Mouse (Mus musculus) left cerebral cortex, postnatal 4 days (tissue): ENCODE measurements at regions not wholly inside any gene's neighbourhood (a gene's known extent, or its start where the extent isn't known, plus 50 kb on each side); places are given as distances from the start of the nearest gene placed in this dataset.
"Not testable (repeated sequence)": the region's sequence is repeated elsewhere in the genome, so short reads cannot be mapped to it uniquely, and the experiment has no call there.

Source experiments
- DNase-seq: peaks from one replicate; pipeline ENCODE4 v3.0.0-alpha.2; 2022
- intact Hi-C: fragments of 180-260 bp; cut with DNase I; formaldehyde crosslinking; loops from one replicate; pipeline ENCODE4 v1.15.1; 2025

DNA sequence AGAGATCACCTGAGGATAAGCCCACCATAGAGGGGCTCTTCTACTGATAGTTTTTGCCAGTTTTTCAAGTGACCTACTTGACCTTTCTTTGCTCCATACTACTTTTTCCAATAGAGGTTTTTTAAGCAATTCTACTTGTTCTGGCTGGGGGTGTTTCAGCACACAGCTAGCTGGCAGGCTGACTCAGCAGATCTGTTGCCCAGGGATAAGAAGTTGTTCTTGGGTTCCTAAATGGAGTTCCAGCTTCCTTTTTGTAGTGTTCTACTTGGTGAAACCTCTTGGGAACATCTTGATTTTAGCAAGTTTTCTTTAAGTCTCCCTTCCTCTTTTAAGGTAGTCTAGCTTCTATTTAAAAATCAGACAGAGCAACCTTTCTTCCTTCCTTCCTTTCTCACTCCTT is 61.0 kb downstream of the 4930474N05Rik start:
- no peak for DNase-seq
- intact Hi-C loops: no loop called here

DNA sequence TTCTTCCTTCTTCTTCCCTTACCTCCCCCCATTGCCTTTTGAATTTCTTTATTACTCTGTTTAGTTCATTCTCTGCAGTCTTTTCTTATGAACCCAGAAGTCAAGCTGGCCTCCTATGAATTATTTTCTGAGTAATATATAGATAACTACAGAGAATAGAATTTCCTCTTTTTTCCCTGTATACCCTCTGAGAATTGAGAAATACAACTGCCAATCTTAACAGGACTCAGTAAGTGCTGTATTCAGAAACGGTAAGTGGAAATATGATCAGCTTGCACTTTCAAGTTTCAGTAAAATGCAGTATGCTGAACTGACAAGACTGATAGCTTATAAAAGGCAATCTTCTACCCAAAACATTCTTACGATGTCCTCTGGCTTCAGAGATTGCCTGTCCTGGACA is 61.5 kb downstream of the 4930474N05Rik start:
- no peak for DNase-seq
- intact Hi-C loops: no loop called here

DNA sequence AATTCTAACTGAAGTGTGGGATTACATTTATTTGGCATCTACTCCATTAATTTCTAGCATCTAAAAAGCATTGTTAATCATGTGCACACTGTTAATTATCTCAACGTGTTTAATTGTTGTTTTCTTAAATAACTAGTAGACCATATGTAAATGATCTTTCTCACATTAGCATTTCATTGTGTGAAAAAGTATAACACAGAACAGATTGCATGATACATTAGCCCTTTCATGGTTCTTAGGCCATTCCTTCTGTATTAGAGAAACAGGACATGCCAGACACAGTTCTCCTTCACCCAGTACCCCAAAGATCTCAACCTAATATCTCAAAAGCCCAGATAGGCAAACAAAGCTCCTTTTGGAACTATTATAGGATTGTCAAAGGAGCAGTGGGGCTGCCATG is 89.0 kb downstream of the 4930474N05Rik start:
- no peak for DNase-seq
- intact Hi-C loops: no loop called here

DNA sequence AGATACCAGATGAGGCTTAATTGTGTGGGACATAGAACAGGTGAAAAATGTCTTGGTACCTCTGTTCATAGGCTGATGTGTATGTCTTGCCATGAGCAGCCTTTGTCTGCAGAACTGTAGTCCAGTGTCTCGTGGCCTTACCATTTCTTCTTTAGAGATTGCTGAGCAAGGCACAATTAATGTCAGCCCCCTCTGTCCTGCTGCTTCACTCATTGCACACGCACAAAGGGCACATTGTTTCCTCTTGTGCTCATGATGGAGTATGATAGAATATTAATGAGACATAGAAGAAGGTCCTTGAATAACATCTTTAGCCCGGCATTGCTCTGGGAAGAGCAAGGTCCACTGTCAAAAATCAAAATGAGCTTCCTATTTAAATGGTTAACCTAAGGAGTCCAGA is 101.8 kb downstream of the 4930474N05Rik start:
- intact Hi-C loops: no loop called here
- DNase-seq: peak; percentile 1

DNA sequence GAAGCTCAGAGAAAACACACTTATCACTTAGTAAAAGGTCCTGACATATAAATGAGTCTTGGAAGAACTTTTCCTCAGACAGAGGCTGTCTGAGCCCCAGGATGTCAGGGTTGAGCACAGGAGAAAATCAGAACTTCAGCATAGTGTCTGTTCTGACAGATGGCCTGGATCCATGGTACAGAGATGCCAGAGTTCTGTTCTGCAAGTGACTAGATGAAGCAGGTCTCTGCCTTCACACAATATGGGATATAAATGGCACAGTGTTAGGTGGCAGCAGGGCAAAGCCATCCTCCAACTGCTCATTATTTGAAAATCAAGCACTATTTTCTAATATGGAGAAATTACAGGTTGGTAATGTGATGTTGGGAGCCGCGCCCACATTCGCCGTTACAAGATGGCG is 103.7 kb downstream of the 4930474N05Rik start:
- intact Hi-C loops: no loop called here
- no peak for DNase-seq

DNA sequence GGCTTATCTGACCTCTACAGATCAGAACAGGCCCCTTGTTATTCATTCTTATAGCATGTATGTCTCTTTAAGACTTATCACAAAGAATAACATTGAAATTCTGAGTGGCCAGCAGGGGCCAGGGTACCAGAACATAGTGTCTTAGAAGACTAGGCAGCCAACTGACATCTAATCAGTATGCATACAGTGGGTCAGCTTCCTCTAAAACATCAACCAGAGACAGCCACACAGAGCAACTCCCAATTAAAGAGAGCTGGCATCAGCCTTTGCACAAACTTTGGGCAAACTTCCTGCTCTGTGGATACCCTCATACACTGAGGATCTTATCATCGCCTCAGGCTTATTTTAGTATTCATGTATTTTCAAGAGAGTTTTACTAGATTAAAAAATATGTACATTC is 109.1 kb downstream of the 4930474N05Rik start:
- peak; percentile 3 for DNase-seq
- intact Hi-C loops: no loop called here

DNA sequence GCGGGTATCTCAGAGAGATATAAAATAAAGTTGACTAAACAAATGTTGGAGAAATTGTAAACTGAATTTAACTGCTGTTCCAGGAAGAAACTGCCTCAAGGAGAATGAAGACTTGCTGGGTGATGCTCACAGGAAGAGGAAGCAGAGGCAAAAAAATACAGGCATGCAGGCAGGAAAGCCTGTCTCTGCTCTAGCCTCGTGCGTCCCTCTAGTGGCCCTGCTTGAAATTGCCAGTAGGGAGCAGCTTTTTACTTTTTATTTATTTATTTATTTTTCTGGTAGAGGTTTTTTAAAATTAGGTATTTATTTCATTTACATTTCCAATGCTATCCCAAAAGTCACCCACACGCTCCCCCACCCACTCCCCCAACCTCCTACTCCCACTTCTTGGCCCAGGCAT is 118.1 kb downstream of the 4930474N05Rik start:
- peak; percentile 66 for DNase-seq
- intact Hi-C loops: loop anchor here (10.0 kb wide), 1 partner anchor 1388 kb away; the partner anchor contains the start of gene Grid1

DNA sequence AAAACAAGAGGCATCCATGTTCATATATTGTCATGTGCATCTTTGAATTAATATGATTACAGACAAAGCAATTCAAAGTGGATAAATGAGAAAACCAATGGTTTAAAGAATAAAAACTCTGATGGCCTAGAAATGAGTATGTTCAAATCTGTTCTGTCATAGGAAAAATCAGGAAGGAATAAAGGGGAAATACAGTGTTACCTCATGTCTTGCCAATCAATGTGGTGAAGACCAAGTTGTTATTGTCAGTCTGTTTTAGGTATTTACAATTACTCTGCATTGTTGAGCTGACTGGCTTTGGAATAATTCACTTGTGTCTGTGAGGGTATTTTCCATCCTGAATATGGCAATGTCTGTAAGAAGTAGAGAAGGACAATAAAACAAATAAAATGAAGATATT is 151.1 kb downstream of the 4930474N05Rik start:
- intact Hi-C loops: no loop called here
- DNase-seq: no peak

DNA sequence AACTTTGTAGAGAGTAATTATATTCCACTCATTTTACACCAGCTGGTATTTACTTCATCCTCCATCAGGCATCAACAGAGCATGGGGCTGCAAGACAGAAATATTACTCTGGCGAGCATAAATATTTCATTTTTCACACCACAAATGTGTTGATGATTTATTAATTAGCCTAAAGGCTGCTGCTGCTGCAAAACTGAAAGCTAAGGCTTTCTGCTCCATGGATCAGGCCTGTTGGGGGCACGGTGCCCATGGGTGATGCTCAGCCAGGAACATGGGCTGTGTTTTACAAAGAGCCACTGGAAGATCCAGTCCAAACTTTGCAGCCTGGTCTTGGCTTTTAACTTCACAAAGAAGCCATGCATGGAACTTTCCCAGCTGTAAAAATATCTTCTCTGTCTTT is 167.4 kb downstream of the 4930474N05Rik start:
- intact Hi-C loops: no loop called here
- DNase-seq: peak; percentile 45

DNA sequence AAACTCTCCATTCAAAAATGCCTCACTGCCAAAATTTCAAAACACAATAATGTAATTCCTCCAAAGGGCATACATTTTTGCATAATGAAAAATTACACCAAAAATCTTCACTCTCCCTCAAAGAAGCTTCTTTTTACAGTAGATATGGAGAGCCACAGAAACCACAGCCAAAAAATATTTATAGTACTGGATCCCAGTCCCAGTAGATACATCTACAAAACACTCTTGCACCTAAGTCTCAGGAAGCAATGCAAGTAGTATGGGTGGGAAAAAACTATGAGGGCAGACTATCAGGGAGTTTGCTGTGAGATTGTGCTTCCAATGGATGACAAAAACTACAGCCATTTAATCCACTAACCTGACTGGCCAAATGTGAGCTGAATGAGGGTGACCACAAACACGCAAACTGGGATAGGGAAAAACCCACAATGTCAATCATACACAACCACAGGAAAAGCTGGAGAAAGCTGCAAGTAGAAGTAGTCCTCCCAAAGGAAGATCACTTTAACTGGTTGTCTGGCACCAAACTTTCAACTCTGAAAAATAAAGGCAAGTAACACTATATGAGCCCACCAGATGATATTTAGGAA is 189.2 kb downstream of the 4930474N05Rik start:
- no peak for DNase-seq
- intact Hi-C loops: no loop called here

DNA sequence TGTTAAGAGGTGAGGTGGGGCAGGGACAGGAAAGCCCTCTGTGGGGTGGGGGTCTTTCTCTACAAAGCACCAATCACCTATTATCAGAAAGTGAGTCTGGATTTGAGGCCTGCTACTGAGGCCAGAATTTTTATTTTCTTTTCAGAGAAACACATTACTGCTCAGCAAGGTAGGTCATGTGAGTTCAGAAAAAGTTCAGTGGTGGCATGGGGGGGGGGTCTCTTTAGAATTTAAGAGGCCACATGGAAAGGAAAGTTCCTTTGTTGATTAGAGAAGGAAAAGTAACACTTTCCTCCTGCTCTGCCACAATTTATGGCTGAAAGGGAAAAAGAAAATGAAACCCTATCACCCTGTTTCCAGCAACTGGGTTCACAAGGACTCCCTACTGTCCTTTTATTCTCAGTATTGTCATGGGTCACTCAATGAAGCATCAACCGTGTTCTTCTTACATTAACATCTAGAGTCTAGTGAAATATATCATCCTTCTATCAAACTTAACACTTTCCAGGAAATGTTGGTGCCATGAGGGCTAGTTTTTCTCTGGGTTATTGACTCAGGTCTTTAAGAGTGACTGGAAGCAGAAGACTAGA is 194.1 kb downstream of the 4930474N05Rik start:
- intact Hi-C loops: no loop called here
- no peak for DNase-seq

DNA sequence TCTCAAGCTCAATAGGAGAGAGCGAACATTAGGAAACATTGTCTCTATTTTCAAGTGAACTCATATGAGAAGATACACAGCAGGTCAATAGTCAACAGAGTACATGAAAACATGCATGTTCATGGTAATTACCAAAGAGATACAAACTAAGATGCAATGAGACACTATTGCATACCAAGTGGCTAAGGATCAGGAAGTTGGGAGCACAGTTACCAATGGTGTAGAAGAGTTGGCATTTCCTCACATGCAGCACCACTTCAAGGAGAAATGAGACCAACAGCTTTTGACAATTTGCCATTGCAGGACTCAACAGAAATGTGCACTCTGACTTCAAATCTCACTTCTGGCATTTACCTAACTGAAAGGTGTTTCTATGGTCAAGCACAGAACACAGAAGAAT is 215.6 kb downstream of the 4930474N05Rik start:
- no peak for DNase-seq
- intact Hi-C loops: no loop called here

DNA sequence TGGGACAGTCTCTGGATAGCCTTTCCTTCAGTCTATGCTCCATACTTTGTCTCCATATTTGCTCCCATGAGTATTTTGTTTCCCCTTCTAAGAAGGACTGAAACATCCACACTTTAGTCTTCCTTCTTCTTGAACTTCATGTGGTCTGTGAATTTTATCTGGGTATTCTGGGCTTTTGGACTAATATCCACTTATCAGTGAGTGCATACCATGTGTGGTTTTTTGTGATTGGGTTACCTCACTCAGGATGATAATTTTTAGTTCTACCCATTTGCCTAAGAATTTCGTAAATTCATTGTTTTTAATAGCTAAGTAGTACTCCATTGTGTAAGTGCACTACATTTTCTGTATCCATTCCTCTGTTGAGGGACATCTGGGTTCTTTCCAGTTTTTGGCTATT is 220.0 kb downstream of the 4930474N05Rik start:
- DNase-seq, intact Hi-C loops: not testable (repeated sequence)

DNA sequence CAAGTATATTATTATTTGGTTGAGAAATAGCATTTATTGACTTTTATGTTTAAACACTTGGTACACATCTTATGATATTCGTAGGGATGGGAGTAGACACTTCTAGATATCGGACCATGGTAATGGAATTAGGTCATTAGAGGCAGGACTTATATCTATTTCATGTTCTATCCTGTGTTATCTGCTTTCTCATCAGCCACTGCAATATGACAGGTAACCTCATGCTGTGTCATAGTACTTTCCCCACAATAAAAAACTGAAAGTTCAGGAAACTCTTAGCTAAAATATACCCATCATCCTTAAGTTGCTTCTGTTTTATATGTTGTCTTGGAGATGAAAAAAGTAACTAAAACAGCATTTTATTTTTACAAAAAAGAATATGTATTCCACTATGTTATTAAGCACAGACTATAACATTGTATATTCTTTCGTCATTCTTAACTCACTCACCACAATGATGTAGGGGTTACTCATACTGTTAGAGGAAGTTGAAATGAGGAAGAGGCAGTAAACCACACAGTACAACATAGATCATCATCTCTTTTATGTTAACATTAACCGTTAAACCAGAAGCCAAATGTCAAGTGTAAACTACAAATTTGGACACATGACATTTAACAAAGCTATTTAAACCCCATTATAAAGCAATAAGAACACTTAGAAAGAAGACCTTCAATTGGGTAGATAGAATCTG is 221.8 kb downstream of the 4930474N05Rik start:
- no peak for DNase-seq
- intact Hi-C loops: no loop called here

DNA sequence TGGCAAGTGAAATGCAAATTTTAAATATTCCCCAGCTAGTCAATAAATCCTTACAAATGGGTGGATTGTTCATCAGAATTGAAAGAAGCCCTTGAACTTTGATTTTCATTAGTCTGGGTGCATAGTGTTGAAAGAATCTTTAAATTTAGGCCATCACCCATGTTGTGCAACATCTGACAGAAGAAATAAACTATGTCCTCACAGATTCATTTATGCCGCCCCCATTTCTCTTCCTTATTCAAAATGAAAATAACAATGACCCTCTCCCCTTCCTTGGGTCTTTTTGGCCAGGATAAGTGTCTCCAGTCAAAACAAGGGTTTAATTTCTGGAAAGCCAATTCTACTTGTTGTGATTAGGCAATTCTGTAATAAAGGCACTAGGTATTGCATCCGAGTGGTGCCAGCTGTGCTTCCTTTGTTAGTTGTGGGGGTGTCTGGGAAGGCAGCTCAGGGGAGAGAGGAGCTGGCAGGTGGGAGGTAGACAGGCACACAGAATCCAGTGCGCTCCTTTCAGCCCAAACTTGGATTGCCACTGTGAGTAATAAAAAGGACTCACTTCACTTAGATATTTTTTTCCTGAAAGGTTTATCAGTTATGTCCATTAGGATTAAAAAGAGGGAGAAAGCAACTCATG is 233.7 kb downstream of the 4930474N05Rik start:
- intact Hi-C loops: no loop called here
- DNase-seq: no peak

DNA sequence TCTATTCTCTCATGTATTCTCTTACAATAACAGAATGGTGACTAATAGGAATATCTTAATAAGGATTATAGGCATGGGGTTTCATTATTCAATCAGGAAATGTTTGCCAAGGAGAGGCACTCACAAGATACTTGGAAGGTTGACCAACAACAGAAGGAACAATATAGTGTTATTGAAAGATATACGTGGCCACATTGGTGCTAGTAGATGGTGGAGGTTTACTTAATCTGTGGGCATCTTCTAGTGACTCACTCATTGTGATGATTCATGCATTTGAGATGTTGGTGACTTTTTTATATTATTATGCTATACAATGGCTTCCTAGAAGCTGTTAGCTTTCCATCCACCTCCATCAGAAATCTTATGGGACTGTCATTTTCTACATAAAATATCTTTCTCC is 246.1 kb downstream of the 4930474N05Rik start:
- intact Hi-C loops: no loop called here
- DNase-seq: no peak
